In the genomic region with DNA sequence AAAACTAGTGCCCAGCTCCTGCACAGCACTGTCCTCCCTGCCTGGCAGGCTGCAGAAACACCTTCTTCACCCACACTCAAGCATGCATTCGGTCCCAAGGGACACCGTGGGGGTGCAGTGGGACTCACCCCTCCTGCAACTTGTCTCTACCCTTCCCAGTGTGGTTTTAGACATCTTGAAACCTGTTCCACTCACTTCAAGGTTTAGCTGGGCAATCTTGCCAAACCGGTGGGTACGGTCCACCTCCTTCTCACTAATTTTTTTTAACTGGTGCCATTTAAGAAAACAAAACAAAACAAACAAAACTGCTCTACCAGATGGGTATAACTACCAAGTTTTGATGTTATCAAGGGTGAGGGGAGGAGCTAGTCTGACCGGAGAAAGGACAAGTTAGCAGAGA, we compare ENCODE assay signal across 20 mouse cellular contexts.
"Had no signal": no experiment of that assay in that cellular context is flagged by ENCODE, and none has a peak within 500 bp of the region (broad histone marks: within the 10 kb centered on the region; RNA-seq: fewer than 3 reads in every experiment).

No protein-coding gene starts in this region.

- H3K36me3 ChIP-seq: liver, embryonic 13.5 days; liver, embryonic 15.5 days; lung, embryonic 15.5 days; midbrain, embryonic 13.5 days; midbrain, embryonic 15.5 days; neural tube, embryonic 12.5 days; stomach, embryonic 15.5 days had no signal

- ATAC-seq: liver, postnatal 0 days; lung, postnatal 0 days; midbrain, embryonic 13.5 days; midbrain, embryonic 15.5 days had no signal

- DNase-seq: liver; liver, embryonic 13.5 days; liver, postnatal 0 days; lung, adult 2 months; lung, postnatal 14 days; lung, postnatal 36 days; right cerebral cortex, postnatal 14 days; thymus, adult 18-20 months; thymus, postnatal 14 days; thymus, postnatal 36 days had no signal

- H3K27me3 ChIP-seq: liver, embryonic 13.5 days; liver, embryonic 15.5 days; lung, embryonic 15.5 days; neural tube, embryonic 12.5 days; stomach, embryonic 15.5 days had no signal

- H3K4me1 ChIP-seq: liver, embryonic 13.5 days; liver, embryonic 15.5 days had no signal

- H3K9me3 ChIP-seq: liver, embryonic 13.5 days; liver, embryonic 15.5 days; lung, embryonic 15.5 days; midbrain, embryonic 13.5 days; midbrain, embryonic 15.5 days; neural tube, embryonic 12.5 days; stomach, embryonic 15.5 days had no signal

- H3K9ac ChIP-seq: liver, embryonic 13.5 days; liver, embryonic 15.5 days; liver, postnatal 0 days; lung, embryonic 15.5 days; midbrain, embryonic 13.5 days; midbrain, embryonic 15.5 days; neural tube, embryonic 12.5 days; stomach, embryonic 15.5 days had no signal

- H3K4me3 ChIP-seq: liver, embryonic 13.5 days; liver, embryonic 15.5 days; lung, embryonic 15.5 days; midbrain, embryonic 13.5 days; midbrain, embryonic 15.5 days; neural tube, embryonic 12.5 days; stomach, embryonic 15.5 days had no signal

- H3K27ac ChIP-seq: liver, embryonic 13.5 days; liver, embryonic 15.5 days; lung, embryonic 15.5 days; macrophage; midbrain, embryonic 13.5 days; midbrain, embryonic 15.5 days; neural tube, embryonic 12.5 days; stomach, embryonic 15.5 days had no signal

- H3K4me2 ChIP-seq: liver, embryonic 11.5 days; liver, embryonic 13.5 days; liver, embryonic 15.5 days; lung, embryonic 15.5 days; midbrain, embryonic 11.5 days; midbrain, embryonic 13.5 days; midbrain, embryonic 15.5 days; neural tube, embryonic 12.5 days; stomach, embryonic 15.5 days had no signal
